Mouse (Mus musculus) bone marrow macrophage, adult 2 months (primary cell): Measurements from ENCODE around the gene 4930568D16Rik.

Source experiments
- CTCF ChIP-seq: IDR thresholded peaks from 2 replicates; pipeline ENCODE4 v1.5.1; 2012; ENCODE audit warnings: low read depth, mild to moderate bottlenecking, low read length, moderate library complexity
- POLR2A ChIP-seq: IDR thresholded peaks from 2 replicates; pipeline ENCODE4 v1.6.1; 2012; ENCODE audit warnings: mild to moderate bottlenecking, low read depth, low read length, borderline replicate concordance

DNA sequence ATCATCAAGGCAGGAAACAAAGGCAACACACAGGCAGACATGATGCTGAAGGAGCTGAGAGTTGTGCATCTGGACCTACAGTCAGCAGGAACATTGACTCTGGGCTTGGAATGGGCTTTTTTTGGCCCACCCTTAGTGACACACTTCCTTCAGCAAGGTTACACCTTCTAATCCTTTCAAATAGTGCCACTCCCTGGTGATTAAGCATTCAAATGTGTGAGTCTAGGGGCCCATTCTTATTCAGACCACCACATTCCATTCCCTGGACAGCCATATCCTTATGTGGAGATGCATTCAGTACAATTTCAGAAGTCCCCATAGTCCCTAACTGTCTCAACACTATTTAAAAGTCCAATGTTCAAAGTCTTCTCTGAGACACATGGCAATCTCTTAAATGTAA is 3.2 kb upstream of the 4930568D16Rik start:
- TF ChIP-seq POLR2A (no peak), CTCF (no peak)
